Mouse (Mus musculus) thymus, adult 2 months (tissue): ENCODE results near the gene Erg. TPM values are rescaled to one million over a fixed set of nuclear protein-coding genes. Genes with fewer than 3 reads are reported as not detected.

Experiments
- DNase-seq: peaks from one replicate; pipeline ENCODE4 v3.0.0; 2021
- H3K27ac ChIP-seq: fragments of 200-500 bp; 2 replicates; pipeline ENCODE4 v1.5.1; 2012; ENCODE audit warnings: low read length, control low read depth; ENCODE audit not compliant: control insufficient read depth, insufficient read depth
- H3K27me3 ChIP-seq: fragments of 200-500 bp; 2 replicates; pipeline ENCODE4 v1.6.1; 2012; ENCODE audit warnings: mild to moderate bottlenecking, low read length, moderate library complexity, mixed read lengths; ENCODE audit not compliant: control insufficient read depth, insufficient read depth
- H3K36me3 ChIP-seq: fragments of 200-500 bp; 2 replicates; pipeline ENCODE4 v1.6.1; 2012; ENCODE audit warnings: mild to moderate bottlenecking, low read length, moderate library complexity; ENCODE audit not compliant: control insufficient read depth, insufficient read depth
- H3K4me1 ChIP-seq: fragments of 200-500 bp; replicated peaks from 2 replicates; pipeline ENCODE4 v1.6.1; 2012; ENCODE audit warnings: low read length; ENCODE audit not compliant: control insufficient read depth, insufficient read depth
- H3K4me3 ChIP-seq: fragments of 200-500 bp; 2 replicates; pipeline ENCODE4 v1.5.1; 2012; ENCODE audit warnings: mild to moderate bottlenecking, low read length, control low read depth, moderate library complexity; ENCODE audit not compliant: control insufficient read depth, insufficient read depth
- CTCF ChIP-seq: fragments of 200-500 bp; IDR thresholded peaks from 2 replicates; pipeline ENCODE4 v1.5.1; 2012; ENCODE audit warnings: mild to moderate bottlenecking, control low read depth, low read length, moderate library complexity, borderline replicate concordance; ENCODE audit not compliant: control insufficient read depth, poor library complexity, insufficient read depth; ENCODE audit errors: extremely low read depth
- POLR2A ChIP-seq: fragments of 200-500 bp; IDR thresholded peaks from 2 replicates; pipeline ENCODE4 v1.6.1; 2012; ENCODE audit warnings: mild to moderate bottlenecking, low read length, control low read depth, moderate library complexity; ENCODE audit not compliant: control insufficient read depth, poor library complexity, insufficient read depth; ENCODE audit errors: extremely low read depth
- WGBS: fragments of 180-500 bp; shearing (Covaris S2); methylation state at CpG from one replicate; pipeline ENCODE4 v1.1.7; 2018; 5-methylcytosine and 5-hydroxymethylcytosine counted together
- polyA plus RNA-seq: library from polyadenylated mRNA; depleted of rRNA; stranded (reverse); fragments of >200 nt; gene quantifications from 2 replicates; pipeline ENCODE4 v1.2.3, GENCODE M21; 2012

The Erg gene
- polyA plus RNA-seq, 1 experiment, result 4.0 TPM

DNA sequence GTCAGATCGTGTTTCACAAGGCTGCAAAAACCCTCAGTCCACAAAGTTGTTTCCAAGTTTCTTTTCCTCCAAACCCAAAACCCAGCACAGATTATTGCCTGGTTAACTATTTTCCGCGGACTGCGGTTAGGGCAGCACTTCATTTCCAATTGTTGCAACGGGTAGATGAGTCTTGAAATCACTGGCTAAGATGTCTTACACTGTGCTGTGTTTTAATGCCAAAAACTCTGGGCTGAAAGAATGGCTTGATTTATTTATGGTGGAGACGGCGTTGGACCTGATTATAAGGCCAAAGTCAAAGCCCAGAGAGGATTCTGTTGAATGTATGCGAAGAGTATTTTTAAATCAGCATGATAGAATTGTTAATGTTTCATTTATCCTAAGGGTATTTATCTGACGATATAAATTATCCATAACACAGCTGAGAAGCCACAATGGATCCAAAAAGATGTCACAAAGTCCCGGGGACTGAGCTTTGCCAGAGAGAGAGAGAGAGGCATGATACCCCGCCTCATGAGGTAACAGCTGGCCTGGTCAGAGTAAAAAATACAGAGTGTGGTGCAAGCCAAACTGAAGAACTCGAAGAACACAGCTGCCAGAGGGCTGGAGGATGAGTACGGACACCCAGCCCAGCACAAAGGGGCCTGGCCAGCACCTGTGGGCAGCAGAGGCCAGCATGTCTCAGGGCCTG, 53.9 kb downstream of the Erg start:
- H3K4me3 ChIP-seq, result no peak overlapping the region
- no peak overlapping the region for H3K27ac ChIP-seq
- 91% methylated on average over 13 of the region's 13 CpGs for WGBS
- no peaks in the 10 kb centered on the region for H3K36me3 ChIP-seq
- no peaks in the 10 kb centered on the region for H3K27me3 ChIP-seq
- no peaks in the 10 kb centered on the region for H3K4me1 ChIP-seq
- DNase-seq, result no peak
- TF ChIP-seq POLR2A, result no peak
- TF ChIP-seq CTCF, result no peak

DNA sequence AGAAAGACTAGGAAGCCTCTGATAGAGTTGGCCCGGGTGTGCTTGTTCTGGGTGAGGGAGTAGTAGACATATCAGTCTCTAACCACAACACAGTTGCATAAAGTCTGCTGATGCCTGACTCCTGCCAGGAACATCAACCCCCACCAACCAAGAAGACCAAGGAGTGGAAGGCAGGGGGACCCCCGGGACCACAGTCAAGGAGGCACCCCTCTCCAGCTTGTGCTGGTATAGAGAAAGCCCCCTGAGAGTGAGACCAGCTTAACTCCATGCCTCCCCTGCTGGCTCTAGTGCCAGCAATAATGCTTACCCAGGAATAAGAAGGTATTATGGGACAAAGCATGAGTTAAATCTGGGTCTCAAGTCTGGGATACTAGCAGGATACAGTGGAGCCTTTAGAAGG, 58.8 kb downstream of the Erg start:
- no peaks in the 10 kb centered on the region for H3K27me3 ChIP-seq
- no peaks in the 10 kb centered on the region for H3K36me3 ChIP-seq
- H3K4me3 ChIP-seq, result no peak overlapping the region
- DNase-seq, result no peak
- no peak for TF ChIP-seq POLR2A
- no peak for TF ChIP-seq CTCF
- H3K27ac ChIP-seq, result no peak overlapping the region
- WGBS, result 89% methylated on average over 2 of the region's 2 CpGs
- no peaks in the 10 kb centered on the region for H3K4me1 ChIP-seq

- Histone ChIP-seq H3K27ac (no peak overlapping the region), H3K4me1 (no peaks in the 10 kb centered on the region), H3K4me3 (no peak overlapping the region), H3K36me3 (no peaks in the 10 kb centered on the region), H3K27me3 (no peaks in the 10 kb centered on the region)
- no peak for DNase-seq
- TF ChIP-seq POLR2A (no peak), CTCF (no peak)
- 79% methylated on average over 8 of the region's 8 CpGs for WGBS
Observed at GRCm38 (mm10) chr16:95519520-95519919, 66.9 kb downstream of the Erg start.

DNA sequence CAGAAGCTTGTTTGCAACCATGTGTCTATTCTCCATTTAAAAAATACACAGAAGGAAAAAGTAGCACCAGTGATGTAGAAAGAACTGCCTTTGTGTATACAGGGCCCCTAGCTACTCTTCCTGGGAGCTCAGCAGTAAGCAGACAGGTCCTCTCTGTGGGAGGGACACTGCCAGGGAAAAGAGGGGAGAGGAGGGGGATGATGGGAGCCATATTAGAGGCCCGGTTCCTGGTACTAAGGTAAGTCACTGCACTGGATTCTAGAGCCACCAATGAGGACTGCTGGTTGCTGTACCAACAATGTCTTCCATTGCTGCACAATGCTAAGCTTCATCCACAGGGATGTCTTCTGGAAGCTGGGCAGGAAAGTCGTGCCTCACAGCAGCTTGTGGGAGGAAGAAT, 80.3 kb downstream of the Erg start:
- DNase-seq, result no peak
- 95% methylated on average over 2 of the region's 2 CpGs for WGBS
- TF ChIP-seq POLR2A (no peak), CTCF (no peak)
- Histone ChIP-seq H3K27ac (no peak overlapping the region), H3K4me3 (no peak overlapping the region), H3K27me3 (no peaks in the 10 kb centered on the region), H3K4me1 (no peaks in the 10 kb centered on the region), H3K36me3 (no peaks in the 10 kb centered on the region)

DNA sequence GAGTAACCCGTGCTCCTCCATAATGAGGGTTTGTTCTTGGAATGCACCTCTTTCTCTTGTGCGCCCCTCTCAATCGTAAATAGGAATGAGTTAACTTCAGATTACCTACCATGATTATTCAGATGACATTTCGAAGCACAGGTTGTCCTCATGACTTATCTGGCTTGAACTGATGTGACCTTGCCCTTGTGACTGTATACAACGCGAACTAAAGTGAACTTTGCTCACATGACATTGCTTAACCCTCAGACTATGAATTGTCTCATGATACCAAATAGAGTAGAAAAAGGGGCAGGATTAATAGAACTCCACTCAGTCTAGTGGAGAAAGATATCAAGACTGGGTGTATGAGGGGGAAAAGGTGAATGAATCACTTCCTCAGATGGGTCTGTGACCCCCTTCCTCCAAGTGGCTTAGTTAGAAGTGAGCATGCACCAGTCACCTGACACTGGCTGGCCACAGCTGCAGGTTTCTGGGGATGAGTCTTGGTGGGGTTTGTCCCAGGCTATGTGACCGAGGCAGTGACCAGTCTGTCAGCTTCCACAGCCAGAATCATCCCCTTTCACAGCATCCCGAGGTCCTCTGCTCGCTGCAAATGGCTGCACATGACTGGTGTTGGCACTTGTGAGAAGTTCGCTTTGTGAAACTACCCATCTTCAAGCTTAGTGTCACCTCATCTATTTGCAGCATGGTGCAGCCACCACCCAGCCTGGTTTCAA, 89.7 kb downstream of the Erg start:
- Histone ChIP-seq H3K4me3 (no peak overlapping the region), H3K27me3 (no peaks in the 10 kb centered on the region), H3K4me1 (no peaks in the 10 kb centered on the region), H3K27ac (no peak overlapping the region), H3K36me3 (no peaks in the 10 kb centered on the region)
- TF ChIP-seq CTCF (no peak), POLR2A (no peak)
- WGBS, result 96% methylated on average over 10 of the region's 10 CpGs
- DNase-seq, result no peak

DNA sequence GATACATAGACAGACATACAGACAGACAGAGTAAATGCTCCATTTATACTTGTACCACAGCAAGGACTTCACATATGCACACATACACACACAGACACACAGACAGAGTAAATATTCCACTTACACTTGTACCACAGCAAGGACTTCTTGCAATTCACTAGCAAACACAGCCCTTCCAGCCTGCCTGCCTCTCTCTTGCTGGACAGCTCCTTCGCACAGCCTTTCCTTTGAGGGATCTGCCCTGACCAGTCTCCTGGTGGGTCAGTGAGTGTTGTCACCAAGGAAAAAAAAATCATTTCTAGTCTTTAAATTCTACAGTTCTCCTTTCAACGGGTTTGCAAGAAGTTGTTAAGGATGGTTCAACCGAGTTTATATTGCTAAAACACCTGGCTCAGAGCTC, 92.3 kb downstream of the Erg start:
- H3K4me1 ChIP-seq, result peaks cover 3% of the 10 kb centered on the region
- no peak overlapping the region for H3K27ac ChIP-seq
- TF ChIP-seq CTCF (no peak), POLR2A (no peak)
- no peak overlapping the region for H3K4me3 ChIP-seq
- WGBS, result 73% methylated on average over 3 of the region's 3 CpGs
- no peak for DNase-seq
- no peaks in the 10 kb centered on the region for H3K36me3 ChIP-seq
- H3K27me3 ChIP-seq, result no peaks in the 10 kb centered on the region
